Mouse (Mus musculus): ENCODE results near the gene Flrt3.

Flrt3 gene

GRCm38 (mm10) chr2:140670963-140671702 is at the start of gene Flrt3:
Gene Flrt3 (minus strand): TSS chr2:140671469.
- WGBS, result under 1% methylated on average over 26 of the region's 26 CpGs

GRCm38 (mm10) chr2:140717407-140717806 is 46.1 kb upstream of the Flrt3 start:
- WGBS, result 91% methylated on average over 9 of the region's 9 CpGs

- WGBS, result 91% methylated on average over 4 of the region's 4 CpGs
These were observed 44.6 kb upstream of the Flrt3 start for GRCm38 (mm10) chr2:140715822-140716221.

GRCm38 (mm10) chr2:140707550-140707949 is 36.3 kb upstream of the Flrt3 start:
- WGBS, result 89% methylated on average over 5 of the region's 5 CpGs

GRCm38 (mm10) chr2:140705278-140705677 is 34.0 kb upstream of the Flrt3 start:
- WGBS, result 53% methylated on average over 2 of the region's 2 CpGs

GRCm38 (mm10) chr2:140704146-140704545 is 32.9 kb upstream of the Flrt3 start:
- WGBS, result 81% methylated on average over 3 of the region's 3 CpGs

GRCm38 (mm10) chr2:140703377-140703776 is 32.1 kb upstream of the Flrt3 start:
- 81% methylated on average over 4 of the region's 4 CpGs for WGBS

GRCm38 (mm10) chr2:140698585-140698984 is 27.3 kb upstream of the Flrt3 start:
- WGBS, result 64% methylated on average over 3 of the region's 3 CpGs

- 93% methylated on average over 5 of the region's 5 CpGs for WGBS
These were observed 22.6 kb upstream of the Flrt3 start for GRCm38 (mm10) chr2:140693845-140694244.

- 84% methylated on average over 4 of the region's 4 CpGs for WGBS
These were observed 21.2 kb upstream of the Flrt3 start for GRCm38 (mm10) chr2:140692461-140692860.

GRCm38 (mm10) chr2:140691403-140691802 is 20.1 kb upstream of the Flrt3 start:
- WGBS, result 90% methylated on average over 1 of the region's 1 CpGs

GRCm38 (mm10) chr2:140690906-140691305 is 19.6 kb upstream of the Flrt3 start:
- WGBS, result 90% methylated on average over 2 of the region's 2 CpGs

GRCm38 (mm10) chr2:140676728-140677127 is 5.5 kb upstream of the Flrt3 start:
- 61% methylated on average over 3 of the region's 3 CpGs for WGBS

- 96% methylated on average over 5 of the region's 5 CpGs for WGBS
These were observed 2.2 kb upstream of the Flrt3 start for GRCm38 (mm10) chr2:140673466-140673865.

- 2% methylated on average over 12 of the region's 12 CpGs for WGBS
These were observed 812 bp downstream of the Flrt3 start for GRCm38 (mm10) chr2:140670457-140670856.

- 46% methylated on average over 2 of the region's 2 CpGs for WGBS
These were observed 1.5 kb downstream of the Flrt3 start for GRCm38 (mm10) chr2:140669786-140670185.

- WGBS, result 38% methylated on average over 2 of the region's 2 CpGs
These were observed 2.2 kb downstream of the Flrt3 start for GRCm38 (mm10) chr2:140669081-140669480.

- whole genome bisulfite sequencing, result 2% methylated on average over 8 of the region's 8 CpGs
These were observed 3.0 kb downstream of the Flrt3 start for GRCm38 (mm10) chr2:140668311-140668710.

- WGBS, result 40% methylated on average over 13 of the region's 13 CpGs
These were observed 3.8 kb downstream of the Flrt3 start for GRCm38 (mm10) chr2:140667261-140668047.

- WGBS, result 34% methylated on average over 7 of the region's 7 CpGs
These were observed 4.4 kb downstream of the Flrt3 start for GRCm38 (mm10) chr2:140666846-140667245.

GRCm38 (mm10) chr2:140664381-140664780 is 6.9 kb downstream of the Flrt3 start:
- WGBS, result 74% methylated on average over 4 of the region's 4 CpGs

- 59% methylated on average over 5 of the region's 5 CpGs for WGBS
These were observed 8.6 kb downstream of the Flrt3 start for GRCm38 (mm10) chr2:140662673-140663072.

- 66% methylated on average over 2 of the region's 2 CpGs for WGBS
These were observed 17.3 kb downstream of the Flrt3 start for GRCm38 (mm10) chr2:140653978-140654377.

Measured in cerebral cortex, adult 2 months (tissue).